Mouse (Mus musculus) CH12.LX (cell line): ENCODE data around the gene Gm20388. TPM values are rescaled to one million over a fixed set of nuclear protein-coding genes. Genes with fewer than 3 reads are reported as not detected.

Experiments used
- DNase-seq: peaks from one replicate; pipeline ENCODE4 v3.0.0-alpha.2; 2013; ENCODE audit errors: extremely low read depth
- H3K27ac ChIP-seq: 2 replicates; pipeline ENCODE4 v1.5.1; 2012; ENCODE audit warnings: low read depth, mild to moderate bottlenecking, control low read depth, moderate library complexity; ENCODE audit not compliant: insufficient read depth
- H3K27me3 ChIP-seq: replicated peaks from 2 replicates; pipeline ENCODE3; 2012; ENCODE audit warnings: inconsistent platforms
- H3K36me3 ChIP-seq, 2 experiments: replicated peaks in 1 of 2; 2 replicates each; pipeline versions ENCODE3 to v1.6.1; 2012; ENCODE audit warnings: inconsistent platforms in 1 of 2, low read length in 1 of 2, mild to moderate bottlenecking in 1 of 2, mixed read lengths in 1 of 2, moderate library complexity in 1 of 2; ENCODE audit not compliant: control insufficient read depth in 1 of 2, insufficient read depth in 1 of 2
- H3K4me1 ChIP-seq, 2 experiments: 2 replicates each; pipeline ENCODE4 v1.6.1; 2012; ENCODE audit warnings: inconsistent platforms in 1 of 2, moderate library complexity in 1 of 2; ENCODE audit not compliant: insufficient read depth in 2 of 2, control insufficient read depth in 1 of 2
- H3K4me2 ChIP-seq: 2 replicates; pipeline ENCODE4 v1.6.1; 2012; ENCODE audit warnings: low read depth, mild to moderate bottlenecking, control low read depth; ENCODE audit not compliant: poor library complexity, insufficient read depth, severe bottlenecking
- H3K4me3 ChIP-seq, 3 experiments: fragments of 150-350 bp in 1 of 3; sonication (generic) in 1 of 3; replicated peaks in 1 of 3; 2 replicates each; pipeline versions ENCODE3 to v1.5.1; 2011 to 2012; ENCODE audit warnings: low read depth in 2 of 3, low read length in 2 of 3, mild to moderate bottlenecking in 2 of 3, moderate library complexity in 2 of 3, control low read depth in 1 of 3, improper control_type of control experiment in 1 of 3, inconsistent platforms in 1 of 3, mixed read lengths in 1 of 3; ENCODE audit not compliant: poor library complexity in 1 of 3
- H3K79me2 ChIP-seq: replicated peaks from 2 replicates; pipeline ENCODE4 v1.6.1; 2012; ENCODE audit warnings: mild to moderate bottlenecking, moderate library complexity; ENCODE audit not compliant: control insufficient read depth, poor library complexity, insufficient read depth, severe bottlenecking; ENCODE audit errors: extremely low read depth
- H3K9ac ChIP-seq: 2 replicates; pipeline ENCODE4 v1.6.1; 2012; ENCODE audit warnings: low read depth, mild to moderate bottlenecking, control low read depth, moderate library complexity; ENCODE audit not compliant: insufficient read depth
- H3K9me3 ChIP-seq: replicated peaks from 2 replicates; pipeline ENCODE3; 2012; ENCODE audit warnings: low read length, inconsistent platforms, mixed read lengths
- BHLHE40 ChIP-seq: IDR thresholded peaks from 2 replicates; pipeline ENCODE4 v1.6.1; 2011; ENCODE audit warnings: mild to moderate bottlenecking, low read depth, low read length, improper control_type of control experiment
- CHD1 ChIP-seq: IDR thresholded peaks from 2 replicates; pipeline ENCODE4 v1.6.1; 2012; ENCODE audit warnings: low read depth, low read length, improper control_type of control experiment, inconsistent platforms
- CHD2 ChIP-seq: IDR thresholded peaks from 2 replicates; pipeline ENCODE4 v1.6.1; 2011; ENCODE audit warnings: low read length, improper control_type of control experiment
- E2F4 ChIP-seq: IDR thresholded peaks from 2 replicates; pipeline ENCODE4 v1.6.1; 2011; ENCODE audit warnings: low read depth, low read length, improper control_type of control experiment; ENCODE audit not compliant: insufficient replicate concordance
- EP300 ChIP-seq: IDR thresholded peaks from 2 replicates; pipeline ENCODE4 v1.6.1; 2011; ENCODE audit warnings: low read length, improper control_type of control experiment
- ETS1 ChIP-seq: conservative IDR thresholded peaks from 2 replicates; pipeline ENCODE4 v1.6.1; 2012; ENCODE audit warnings: low read depth, mild to moderate bottlenecking, inconsistent platforms, low read length, improper control_type of control experiment, moderate library complexity
- IRF4 ChIP-seq: IDR thresholded peaks from 2 replicates; pipeline ENCODE4 v1.6.1; 2014; ENCODE audit warnings: low read depth, mild to moderate bottlenecking, inconsistent platforms, low read length, improper control_type of control experiment
- MAZ ChIP-seq: IDR thresholded peaks from 2 replicates; pipeline ENCODE4 v1.6.1; 2012; ENCODE audit warnings: low read depth, mild to moderate bottlenecking, inconsistent platforms, low read length, improper control_type of control experiment, moderate library complexity
- MEF2A ChIP-seq: IDR thresholded peaks from 2 replicates; pipeline ENCODE4 v1.6.1; 2014; ENCODE audit warnings: low read depth, mild to moderate bottlenecking, inconsistent platforms, low read length, improper control_type of control experiment, borderline replicate concordance
- MXI1 ChIP-seq: IDR thresholded peaks from 2 replicates; pipeline ENCODE4 v1.6.1; 2011; ENCODE audit warnings: mild to moderate bottlenecking, low read depth, low read length, improper control_type of control experiment
- NRF1 ChIP-seq: IDR thresholded peaks from 2 replicates; pipeline ENCODE4 v1.6.1; 2014; ENCODE audit warnings: low read depth, mild to moderate bottlenecking, inconsistent platforms, low read length, improper control_type of control experiment, moderate library complexity
- POLR2A ChIP-seq: IDR thresholded peaks from 2 replicates; pipeline ENCODE4 v1.6.1; 2011; ENCODE audit warnings: low read depth, mild to moderate bottlenecking, improper control_type of control experiment, low read length
- RAD21 ChIP-seq: IDR thresholded peaks from 2 replicates; pipeline ENCODE4 v1.6.1; 2011; ENCODE audit warnings: low read depth, mild to moderate bottlenecking, low read length, improper control_type of control experiment, moderate library complexity
- RCOR1 ChIP-seq: conservative IDR thresholded peaks from 2 replicates; pipeline ENCODE4 v1.6.1; 2012; ENCODE audit warnings: low read depth, mild to moderate bottlenecking, inconsistent platforms, low read length, improper control_type of control experiment
- SMC3 ChIP-seq: IDR thresholded peaks from 2 replicates; pipeline ENCODE4 v1.6.1; 2011; ENCODE audit warnings: low read depth, low read length, improper control_type of control experiment
- TBP ChIP-seq: conservative IDR thresholded peaks from 2 replicates; pipeline ENCODE4 v1.6.1; 2011; ENCODE audit warnings: low read depth, low read length, improper control_type of control experiment
- TCF12 ChIP-seq: IDR thresholded peaks from 2 replicates; pipeline ENCODE4 v1.6.1; 2014; ENCODE audit warnings: low read depth, mild to moderate bottlenecking, inconsistent platforms, low read length, improper control_type of control experiment
- UBTF ChIP-seq: IDR thresholded peaks from 2 replicates; pipeline ENCODE4 v1.6.1; 2012; ENCODE audit warnings: low read depth, mild to moderate bottlenecking, inconsistent platforms, low read length, improper control_type of control experiment, moderate library complexity
- USF1 ChIP-seq: IDR thresholded peaks from 2 replicates; pipeline ENCODE4 v1.6.1; 2014; ENCODE audit warnings: low read depth, mild to moderate bottlenecking, inconsistent platforms, low read length, improper control_type of control experiment
- ZNF384 ChIP-seq: IDR thresholded peaks from 2 replicates; pipeline ENCODE4 v1.6.1; 2012; ENCODE audit warnings: low read depth, low read length, improper control_type of control experiment, inconsistent platforms
- dilution Hi-C: fragments of 300-500 bp; cut with MboI; formaldehyde crosslinking; loops from 2 replicates; pipeline ENCODE4 v1.14.3; 2020; ENCODE audit warnings: low sequenced_read_pairs; ENCODE audit not compliant: extremely low pct_unique_long_range_greater_than_20kb, extremely low pct_ligation_motif_present
- in situ Hi-C: fragments of 300-500 bp; cut with MboI; formaldehyde crosslinking; loops from 3 replicates; pipeline ENCODE4 v1.14.3; 2019; ENCODE audit warnings: low sequenced_read_pairs, low pct_ligation_motif_present, low pct_unique_long_range_greater_than_20kb, mixed read lengths
- polyA plus RNA-seq: library from polyadenylated mRNA; unstranded; fragments of >175 nt; gene quantifications from 2 replicates; pipeline ENCODE4 v1.2.1, GENCODE M21; 2012; ENCODE audit warnings: low read depth; ENCODE audit not compliant: insufficient read length
- total RNA-seq, 2 experiments: library from RNA; depleted of rRNA; stranded (reverse); fragments of 300-350 nt in 1 of 2; fragments of >200 nt in 1 of 2; gene quantifications; 2 replicates each; pipeline ENCODE4 v1.2.3; 2012 to 2014

Gm20388 gene
- total and polyA plus RNA-seq, 3 experiments = 14.8 to 26.3 (median 22.2) TPM

DNA sequence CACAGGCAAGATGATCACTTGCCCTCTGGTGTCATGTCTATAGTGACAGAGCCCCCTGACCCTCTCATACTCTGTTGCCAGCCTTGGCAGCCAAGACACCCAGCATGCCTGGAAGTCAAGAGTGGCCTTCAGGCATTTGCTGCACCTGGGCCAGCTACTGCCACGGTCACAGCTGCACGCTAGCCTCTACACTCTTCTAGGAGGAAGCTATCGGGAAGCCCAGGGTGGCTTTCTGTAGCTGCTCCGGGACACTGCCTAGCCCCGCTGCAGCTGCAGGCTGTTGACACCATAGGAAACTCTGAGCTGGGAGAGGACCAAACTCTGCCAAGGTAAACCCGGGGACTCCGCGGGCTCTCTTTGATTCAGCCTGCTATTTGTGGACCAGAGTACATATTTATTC is 2002.7 kb downstream of the Gm20388 start:
- TF ChIP-seq NRF1 (no peak), TCF12 (peak; percentile 83), CHD2 (no peak), ETS1 (peak; percentile 59), BHLHE40 (0 out of 2 replicates have a peak, but pooled peaks have one; percentile 5), RCOR1 (0 out of 2 replicates have a peak, but pooled peaks have one; percentile 30), POLR2A (no peak), ZNF384 (no peak), UBTF (peak; percentile 88), SMC3 (peak; percentile 6; the same call in 1 of the 2 replicates), RAD21 (no peak), TBP (0 out of 2 replicates have a peak, but pooled peaks have one; percentile 68), MEF2A (peak; percentile 50; the same call in 1 of the 2 replicates), MXI1 (peak; percentile 64), EP300 (peak; percentile 57), CHD1 (0 out of 2 replicates have a peak, but pooled peaks have one; percentile 52)
- H3K27ac ChIP-seq = peak overlapping the region; percentile 2; the same call in 1 of the 2 replicates
- no peaks in the 10 kb centered on the region for H3K27me3 ChIP-seq
- peaks cover 9% of the 10 kb centered on the region for H3K9me3 ChIP-seq
- in situ Hi-C loops (no loop called here), dilution Hi-C loops (no loop called here)
- H3K4me1 ChIP-seq = peaks cover 38 to 61% of the 10 kb centered on the region in 2 experiments
- no peak overlapping the region for H3K4me3 ChIP-seq
- H3K9ac ChIP-seq = no peak overlapping the region
- H3K36me3 ChIP-seq = peaks cover 12 to 17% of the 10 kb centered on the region in 2 experiments
- peak; percentile 49 for DNase-seq
- H3K4me2 ChIP-seq = peak overlapping the region; percentile 45
- H3K79me2 ChIP-seq = peaks cover 9% of the 10 kb centered on the region

DNA sequence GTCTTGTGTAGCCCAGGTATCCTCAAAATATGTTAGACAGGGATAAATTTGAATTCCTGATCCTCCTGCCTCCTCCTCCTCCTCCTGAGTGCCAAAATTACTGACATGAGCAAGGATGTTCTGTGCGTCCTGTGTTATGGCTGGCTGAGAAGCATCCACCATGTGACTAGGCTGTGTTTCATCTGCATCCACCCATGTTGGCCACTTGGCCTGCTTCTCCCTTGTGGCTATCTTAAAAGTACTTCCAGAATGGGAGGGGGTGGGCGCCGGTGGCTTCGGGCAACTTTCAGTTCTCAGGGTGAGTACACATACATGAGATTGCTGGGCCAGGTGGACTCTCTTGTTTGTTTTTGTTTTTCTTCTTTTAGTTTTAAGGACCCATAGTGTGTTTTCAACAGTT is 2008.5 kb downstream of the Gm20388 start:
- H3K4me3 ChIP-seq = no peak overlapping the region
- in situ Hi-C loops = no loop called here

More for the DNA sequence above, 2008.5 kb downstream of the Gm20388 start:
- no peak for DNase-seq
- dilution Hi-C loops = no loop called here
- TF ChIP-seq NRF1 (no peak), MXI1 (0 out of 2 replicates have a peak, but pooled peaks have one; percentile 31), IRF4 (peak; percentile 49; the same call in 1 of the 2 replicates), ZNF384 (no peak), E2F4 (no peak), USF1 (peak; percentile 25; the same call in 1 of the 2 replicates), TCF12 (peak; percentile 41; the same call in 1 of the 2 replicates), MAZ (0 out of 2 replicates have a peak, but pooled peaks have one; percentile 40), EP300 (0 out of 2 replicates have a peak, but pooled peaks have one; percentile 31)
- H3K27ac ChIP-seq = no peak overlapping the region
- peaks cover 17 to 37% of the 10 kb centered on the region in 2 experiments for H3K4me1 ChIP-seq
- no peak overlapping the region for H3K4me2 ChIP-seq
- no peak overlapping the region for H3K9ac ChIP-seq
- H3K79me2 ChIP-seq = no peaks in the 10 kb centered on the region
- H3K9me3 ChIP-seq = peaks cover 9% of the 10 kb centered on the region
- H3K27me3 ChIP-seq = no peaks in the 10 kb centered on the region
- peaks cover 12 to 14% of the 10 kb centered on the region in 2 experiments for H3K36me3 ChIP-seq
